In the genomic region with DNA sequence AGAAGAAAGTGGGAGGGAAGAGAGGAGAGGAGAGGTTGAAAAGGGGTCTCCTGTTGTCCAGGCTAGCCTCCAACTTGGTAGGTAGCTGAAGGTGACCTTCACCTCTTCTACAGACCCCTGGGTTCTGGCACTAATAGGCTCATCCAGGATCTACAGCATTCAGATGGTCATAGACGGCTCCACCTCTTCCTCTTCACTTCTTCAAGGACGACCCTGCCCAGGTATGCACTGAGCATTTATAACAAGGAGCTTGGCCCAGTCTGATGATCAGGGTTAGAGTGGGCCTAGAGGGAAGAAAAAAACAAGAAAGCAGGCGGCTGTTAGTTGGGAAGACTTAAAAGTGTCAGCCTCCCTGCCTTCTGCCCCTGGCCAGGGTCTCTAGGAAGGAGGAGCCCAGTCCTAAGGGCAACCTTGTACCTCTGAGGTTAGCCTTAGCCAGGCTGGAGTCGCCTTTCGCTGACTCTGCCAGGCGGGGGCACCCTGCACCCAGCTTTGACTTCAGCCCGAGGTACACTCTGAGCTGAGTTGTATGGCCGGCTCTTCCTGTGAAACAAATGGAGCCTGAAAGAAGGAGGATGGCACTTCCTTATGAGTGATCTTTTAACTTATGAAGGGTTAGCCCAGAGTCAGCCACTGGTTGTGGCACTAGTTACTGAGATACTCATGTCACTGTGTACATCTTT, we compare ENCODE assay signal across 9 mouse cellular contexts. TPM values are rescaled to one million over a fixed set of nuclear protein-coding genes. Genes with fewer than 3 reads are reported as not detected.
A peak's percentile ranks its signal among the peaks of the same experiment; 100 is the strongest.
DNase-seq lines count a peak whose midpoint lies in the region; ATAC-seq and TF ChIP-seq lines count a peak whose summit lies in the region.
"Had no signal": no experiment of that assay in that cellular context is flagged by ENCODE, and none has a peak within 500 bp of the region (broad histone marks: within the 10 kb centered on the region; RNA-seq: fewer than 3 reads in every experiment).

No protein-coding gene starts in this region.

- H3K4me2 ChIP-seq in intestine, embryonic 15.5 days (replicated peaks) = no peak overlapping the region
- H3K4me2 ChIP-seq in midbrain, postnatal 0 days (ENCODE audit: low read depth, low read length, poor library complexity, severe bottlenecking) = no peak overlapping the region

- peak; percentile 81 for ATAC-seq in erythroid progenitor cell, adult 5-6 weeks (replicated peaks; ENCODE audit: low FRiP score, poor library complexity, severe bottlenecking)
- peak; percentile 91 for ATAC-seq in intestine, embryonic 15.5 days
- ATAC-seq in midbrain, postnatal 0 days (ENCODE audit: low FRiP score) = no peak

- no peak for TF ChIP-seq POLR2A in heart, adult 2 months (IDR thresholded peaks at IDR 0.05; ENCODE audit: insufficient read depth, low read depth, low read length)
- no peak for TF ChIP-seq POLR2A in bone marrow, adult 2 months (IDR thresholded peaks at IDR 0.05; ENCODE audit: borderline replicate concordance, control insufficient read depth, low read depth, low read length)

- no peaks in the 10 kb centered on the region for H3K27me3 ChIP-seq in heart, adult 2 months (ENCODE audit: control insufficient read depth, insufficient read depth, low read length)
- H3K27me3 ChIP-seq in intestine, embryonic 15.5 days (replicated peaks) = no peaks in the 10 kb centered on the region
- no peaks in the 10 kb centered on the region for H3K27me3 ChIP-seq in limb, embryonic 10.5 days (ENCODE audit: low read depth, poor library complexity, severe bottlenecking)
- no peaks in the 10 kb centered on the region for H3K27me3 ChIP-seq in midbrain, postnatal 0 days (ENCODE audit: insufficient read depth, low read length)

- no peak overlapping the region for H3K4me3 ChIP-seq in heart, adult 2 months
- H3K4me3 ChIP-seq in bone marrow, adult 2 months (replicated peaks; ENCODE audit: control insufficient read depth, low read depth, low read length) = no peak overlapping the region
- no peak overlapping the region for H3K4me3 ChIP-seq in intestine, embryonic 15.5 days (replicated peaks)
- H3K4me3 ChIP-seq in limb, embryonic 10.5 days = no peak overlapping the region
- no peak overlapping the region for H3K4me3 ChIP-seq in midbrain, postnatal 0 days (ENCODE audit: low read depth, low read length)
- H3K4me3 ChIP-seq: myocyte had no signal

- no peaks in the 10 kb centered on the region for H3K79me2 ChIP-seq in heart, adult 2 months (replicated peaks; ENCODE audit: control insufficient read depth, insufficient read depth, low read length)

- intact Hi-C loops in heart, adult 2 months (cut with DNase I) = loop anchor here (5.0 kb wide), 2 partner anchors 105 to 300 kb away; a partner anchor contains a TSS

- no peaks in the 10 kb centered on the region for H3K9me3 ChIP-seq in intestine, embryonic 15.5 days
- no peaks in the 10 kb centered on the region for H3K9me3 ChIP-seq in limb, embryonic 10.5 days (replicated peaks)
- no peaks in the 10 kb centered on the region for H3K9me3 ChIP-seq in midbrain, postnatal 0 days (ENCODE audit: low read length)

- WGBS in heart, adult 2 months = 18% methylated on average over 8 of the region's 8 CpGs
- WGBS in bone marrow, adult 2 months = 17% methylated on average over 8 of the region's 8 CpGs
- 18% methylated on average over 8 of the region's 8 CpGs for WGBS in intestine, embryonic 15.5 days
- WGBS in limb, embryonic 10.5 days = 19% methylated on average over 8 of the region's 8 CpGs
- 20% methylated on average over 8 of the region's 8 CpGs for WGBS in midbrain, postnatal 0 days

- DNase-seq in heart, adult 2 months = peak; percentile 64 to 73
- DNase-seq in heart, adult 11 months = no peak
- peak; percentile 52 for DNase-seq in limb, embryonic 10.5 days (ENCODE audit: low spot score)
- peak; percentile 58 for DNase-seq in midbrain, postnatal 0 days (ENCODE audit: low spot score)
- DNase-seq in spleen, postnatal 36 days (ENCODE audit: low spot score in 2 of 2) = peak; percentile 66 to 67

- H3K36me3 ChIP-seq in heart, adult 2 months (ENCODE audit: control insufficient read depth, insufficient read depth, low read length) = no peaks in the 10 kb centered on the region
- H3K36me3 ChIP-seq in intestine, embryonic 15.5 days = no peaks in the 10 kb centered on the region
- no peaks in the 10 kb centered on the region for H3K36me3 ChIP-seq in limb, embryonic 10.5 days
- no peaks in the 10 kb centered on the region for H3K36me3 ChIP-seq in midbrain, postnatal 0 days (ENCODE audit: insufficient read depth, low read length)

- no peak overlapping the region for H3K9ac ChIP-seq in heart, adult 2 months (ENCODE audit: low read depth, low read length)
- H3K9ac ChIP-seq in intestine, embryonic 15.5 days = no peak overlapping the region
- no peak overlapping the region for H3K9ac ChIP-seq in midbrain, postnatal 0 days (replicated peaks; ENCODE audit: low read length, poor library complexity, severe bottlenecking)

- no peak overlapping the region for H3K27ac ChIP-seq in heart, adult 2 months
- no peak overlapping the region for H3K27ac ChIP-seq in bone marrow, adult 2 months (ENCODE audit: control insufficient read depth, insufficient read depth, low read depth, low read length, poor library complexity)
- no peak overlapping the region for H3K27ac ChIP-seq in intestine, embryonic 15.5 days
- no peak overlapping the region for H3K27ac ChIP-seq in limb, embryonic 10.5 days
- no peak overlapping the region for H3K27ac ChIP-seq in midbrain, postnatal 0 days (ENCODE audit: low read depth, low read length)

- H3K4me1 ChIP-seq in heart, adult 2 months (ENCODE audit: control insufficient read depth, insufficient read depth, low read length) = no peaks in the 10 kb centered on the region
- no peaks in the 10 kb centered on the region for H3K4me1 ChIP-seq in bone marrow, adult 2 months (ENCODE audit: control insufficient read depth, insufficient read depth, low read length)
- H3K4me1 ChIP-seq in intestine, embryonic 15.5 days (replicated peaks) = 0 out of 2 replicates have a peak, but pooled peaks cover 3% of the 10 kb centered on the region
- no peaks in the 10 kb centered on the region; the same call in 1 of the 2 replicates for H3K4me1 ChIP-seq in limb, embryonic 10.5 days
- H3K4me1 ChIP-seq in midbrain, postnatal 0 days (ENCODE audit: insufficient read depth, low read length) = no peaks in the 10 kb centered on the region

- TF ChIP-seq CTCF in heart, adult 2 months (IDR thresholded peaks at IDR 0.05) = peak; percentile 83
- TF ChIP-seq CTCF in bone marrow, adult 2 months (IDR thresholded peaks at IDR 0.05; ENCODE audit: control insufficient read depth, insufficient read depth, low read length) = peak; percentile 87
- TF ChIP-seq CTCF in midbrain, postnatal 0 days (IDR thresholded peaks at IDR 0.05) = peak; percentile 68

- TF ChIP-seq EP300 in heart, adult 2 months (IDR thresholded peaks at IDR 0.05; ENCODE audit: insufficient read depth, low read depth, low read length) = 0 out of 2 replicates have a peak, but pooled peaks have one; percentile 49

RNA-seq across cellular contexts. Expression of a gene that starts 8.0 kb away (rescaled TPM):
- total RNA-seq in heart, adult 2 months (2021) = 10 to 100 TPM; 10.5 to 14.0 TPM
- 22.5 and 30.8 TPM in 2 replicates for polyA plus RNA-seq in heart, adult 2 months (2012; rRNA removed)
- 11.7 and 18.5 TPM in 2 replicates for polyA plus RNA-seq in bone marrow, adult 2 months (2011; ENCODE audit: insufficient read depth, insufficient read length, low replicate concordance, missing spikeins)
- 17.6 and 21.6 TPM in 2 replicates for total RNA-seq in erythroid progenitor cell, adult 5-6 weeks (2015; ENCODE audit: low replicate concordance)
- total RNA-seq in erythroid progenitor cell, adult 5-6 weeks (2017; ENCODE audit: low replicate concordance) = 8.7 and 16.0 TPM in 2 replicates
- polyA plus RNA-seq in intestine, embryonic 15.5 days (2015; fragmentation: Nextera tagmentation; extraction: Ambion mirVana) = 110 and 114 TPM in 2 replicates
- polyA plus RNA-seq in limb, embryonic 10.5 days (2016; fragmentation: Nextera tagmentation; extraction: Ambion mirVana) = 156 and 181 TPM in 2 replicates
- 54.3 and 61.4 TPM in 2 replicates for total RNA-seq in midbrain, postnatal 0 days (2014; rRNA removed)
- polyA plus RNA-seq in midbrain, postnatal 0 days (2015; fragmentation: Nextera tagmentation; extraction: Ambion mirVana) = 28.5 and 33.3 TPM in 2 replicates

RNA-seq across cellular contexts. Expression of a gene that starts 51.0 kb away (rescaled TPM):
- 10 to 100 TPM; 26.4 to 26.8 TPM for total RNA-seq in heart, adult 2 months (2021)
- polyA plus RNA-seq in heart, adult 2 months (2012; rRNA removed) = 6.9 and 10.5 TPM in 2 replicates
- polyA plus RNA-seq in bone marrow, adult 2 months (2011; ENCODE audit: insufficient read depth, insufficient read length, low replicate concordance, missing spikeins) = 12.4 and 21.0 TPM in 2 replicates
- total RNA-seq in erythroid progenitor cell, adult 5-6 weeks (2015; ENCODE audit: low replicate concordance) = 23.1 and 45.3 TPM in 2 replicates
- total RNA-seq in erythroid progenitor cell, adult 5-6 weeks (2017; ENCODE audit: low replicate concordance) = 31.9 and 39.8 TPM in 2 replicates
- polyA plus RNA-seq in intestine, embryonic 15.5 days (2015; fragmentation: Nextera tagmentation; extraction: Ambion mirVana) = 44.6 and 45.4 TPM in 2 replicates
- polyA plus RNA-seq in limb, embryonic 10.5 days (2016; fragmentation: Nextera tagmentation; extraction: Ambion mirVana) = 58.4 and 64.8 TPM in 2 replicates
- 38.0 and 43.8 TPM in 2 replicates for total RNA-seq in midbrain, postnatal 0 days (2014; rRNA removed)
- polyA plus RNA-seq in midbrain, postnatal 0 days (2015; fragmentation: Nextera tagmentation; extraction: Ambion mirVana) = 16.0 and 20.4 TPM in 2 replicates
